Mouse (Mus musculus) monocyte, adult 2 months (primary cell): ENCODE measurements around the gene Gm45521.

ENCODE experiments used
- DNase-seq, 2 experiments: peaks; one replicate each; pipeline ENCODE4 v3.0.0; 2022; ENCODE audit warnings: low spot score in 2 of 2, low read depth in 1 of 2

Gm45521 gene

GRCm38 (mm10) chr14:7952610-7953254, 4.4 kb upstream of the Gm45521 start:
- DNase-seq: no peak

GRCm38 (mm10) chr14:7954071-7954471, 3.0 kb upstream of the Gm45521 start:
- DNase-seq: no peak

GRCm38 (mm10) chr14:7956427-7956826, 661 bp upstream of the Gm45521 start:
- DNase-seq: no peak

- no peak for DNase-seq
Observed at GRCm38 (mm10) chr14:7960616-7961015, 3.5 kb downstream of the Gm45521 start.

GRCm38 (mm10) chr14:7961714-7962113, 4.6 kb downstream of the Gm45521 start:
- no peak for DNase-seq

DNA sequence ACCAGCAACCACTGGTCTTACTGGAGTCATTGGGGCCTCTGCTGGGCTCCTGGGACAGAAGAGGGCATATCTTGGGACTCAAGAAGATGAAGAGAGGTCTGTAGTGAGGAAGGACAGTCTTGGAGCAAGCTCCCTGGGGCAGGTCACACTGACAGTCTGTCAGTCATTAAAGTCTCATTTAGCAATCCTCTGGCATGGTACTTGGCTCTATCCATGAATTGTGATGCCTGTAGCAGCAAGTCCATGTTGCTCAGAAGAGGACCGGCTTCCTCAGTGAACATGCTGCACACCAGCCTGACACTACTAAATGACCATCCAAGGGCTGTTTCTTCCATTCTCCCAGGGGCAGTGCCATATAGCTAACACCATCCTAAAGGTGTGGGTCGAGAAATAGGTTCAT, 5.5 kb downstream of the Gm45521 start:
- no peak for DNase-seq

DNA sequence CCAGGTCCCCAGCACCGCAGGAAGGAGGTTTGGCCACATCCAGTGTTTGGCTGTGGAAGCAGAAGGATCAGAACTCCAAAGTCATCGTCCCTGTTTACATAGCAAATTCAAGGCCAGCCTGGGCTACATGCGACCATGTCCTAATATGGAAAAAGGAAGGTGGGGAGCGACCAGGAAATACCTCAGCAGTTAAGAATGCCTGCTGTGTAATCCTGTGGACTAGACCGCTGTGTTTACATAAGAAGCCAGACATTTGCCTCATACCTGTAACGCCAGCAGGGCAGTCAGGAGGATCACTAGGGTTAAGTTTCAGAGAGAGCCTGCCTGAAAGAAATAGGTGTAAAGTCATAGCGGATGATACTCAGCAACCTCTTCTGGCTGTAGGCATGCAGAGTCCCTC, 6.1 kb downstream of the Gm45521 start:
- DNase-seq: no peak

GRCm38 (mm10) chr14:7964219-7964889, 7.3 kb downstream of the Gm45521 start:
- peak in 1 of 2 experiments; percentile 24 for DNase-seq

GRCm38 (mm10) chr14:7971889-7972493, 14.9 kb downstream of the Gm45521 start:
- no peak for DNase-seq

DNA sequence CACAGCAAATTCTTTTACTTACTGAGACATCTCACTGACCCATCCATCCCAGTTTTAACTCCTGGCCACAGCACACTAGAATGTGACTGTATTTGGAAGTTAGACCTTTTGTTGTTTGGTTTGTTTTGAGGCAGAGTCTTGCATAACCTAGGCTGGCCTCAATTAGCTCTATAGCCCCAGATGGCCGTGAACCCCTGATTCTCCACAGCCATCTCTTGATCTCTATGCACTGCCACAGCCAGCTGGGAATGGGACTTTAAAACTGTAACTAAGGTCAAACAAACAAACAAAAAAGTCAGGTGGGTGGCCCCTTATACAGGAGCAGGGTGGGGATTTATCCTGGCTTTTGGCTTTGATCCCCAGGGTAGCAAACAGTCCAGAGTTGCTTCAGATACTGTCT, 17.6 kb downstream of the Gm45521 start:
- no peak for DNase-seq

GRCm38 (mm10) chr14:7975177-7975576, 18.1 kb downstream of the Gm45521 start:
- no peak for DNase-seq

DNA sequence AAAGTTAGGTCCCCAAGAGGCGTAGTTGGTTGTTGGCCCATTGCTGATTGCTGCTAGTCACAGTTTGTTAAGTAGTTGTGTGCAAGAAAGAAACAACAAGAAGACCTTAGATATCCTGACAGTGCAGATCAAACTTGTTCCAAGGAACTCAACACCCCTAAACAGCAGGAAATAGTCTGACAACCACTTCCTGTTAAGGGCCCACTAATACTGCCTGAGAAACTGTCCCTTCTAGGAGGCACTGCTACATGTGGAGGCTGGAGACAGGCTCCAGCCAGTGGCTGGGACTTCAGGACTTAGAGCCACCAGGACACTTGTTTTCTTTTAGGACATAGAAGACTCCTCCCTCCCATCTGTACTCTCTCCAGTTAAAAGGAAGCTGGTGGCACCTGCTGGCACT, 20.4 kb downstream of the Gm45521 start:
- DNase-seq: no peak

- no peak for DNase-seq
Observed at GRCm38 (mm10) chr14:7978183-7978582, 21.1 kb downstream of the Gm45521 start.

DNA sequence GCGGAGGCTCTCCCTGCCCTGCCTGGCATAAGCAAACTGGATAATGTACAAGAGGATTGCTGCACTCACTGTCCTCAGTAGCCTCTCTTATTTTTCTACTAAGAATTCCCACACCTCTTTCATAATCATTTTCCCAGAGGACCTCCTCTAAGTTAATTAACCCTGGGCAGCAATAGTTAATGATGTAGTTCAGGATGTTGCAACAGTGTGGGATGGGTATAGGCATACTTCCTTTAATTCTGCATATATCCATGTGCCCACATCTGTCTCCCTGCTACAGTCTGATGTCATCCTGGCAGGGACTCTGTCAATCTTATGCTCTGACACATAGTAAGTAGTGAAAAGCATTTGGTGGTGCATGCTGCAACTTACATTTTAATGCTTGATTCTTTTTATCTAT, 24.1 kb downstream of the Gm45521 start:
- DNase-seq: no peak

GRCm38 (mm10) chr14:7986913-7987312, 29.8 kb downstream of the Gm45521 start:
- peak in 1 of 2 experiments; percentile 21 for DNase-seq

DNA sequence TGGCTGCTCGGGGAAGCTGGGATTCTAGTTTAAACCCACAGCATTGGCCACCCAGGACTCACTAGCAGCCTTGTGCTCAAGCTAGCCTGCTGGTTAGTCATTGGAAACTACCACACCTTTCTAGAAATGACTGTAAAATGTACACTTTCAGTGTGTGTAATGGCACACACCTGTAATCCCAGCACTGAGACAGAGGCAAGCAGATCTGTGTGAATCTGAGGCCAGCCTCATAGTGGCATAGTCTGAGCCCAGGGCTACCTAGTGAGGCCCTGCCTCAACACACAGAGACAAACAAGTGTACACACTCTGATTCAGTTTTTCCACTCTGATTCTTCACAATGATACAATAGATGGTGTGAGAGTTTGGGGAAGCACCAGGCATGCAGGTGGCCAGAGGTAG, 32.3 kb downstream of the Gm45521 start:
- DNase-seq: no peak

- DNase-seq: no peak
Observed at GRCm38 (mm10) chr14:7989961-7990360, 32.9 kb downstream of the Gm45521 start.

GRCm38 (mm10) chr14:7991108-7991776, 34.2 kb downstream of the Gm45521 start:
- DNase-seq: no peak

DNA sequence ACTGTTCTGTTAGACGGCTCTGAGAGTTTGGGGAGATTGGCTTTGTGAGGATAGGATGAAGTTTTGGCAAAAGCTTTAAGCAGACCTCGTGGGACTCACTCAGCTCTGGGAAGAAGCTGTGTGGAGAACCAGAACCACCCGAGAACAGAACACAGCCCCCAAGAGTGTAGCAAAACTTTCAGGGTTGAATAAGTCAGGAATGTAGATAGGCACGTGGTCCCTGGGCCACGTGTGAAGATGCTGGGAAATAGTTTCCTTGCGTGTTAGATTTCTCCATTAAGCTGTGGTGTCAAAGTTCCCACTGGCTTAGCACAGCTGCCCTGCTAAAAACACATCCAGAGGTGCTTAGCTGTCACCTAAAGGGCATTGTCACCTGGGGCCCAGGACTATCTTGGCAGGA, 35.1 kb downstream of the Gm45521 start:
- no peak for DNase-seq

GRCm38 (mm10) chr14:7994271-7994767, 37.2 kb downstream of the Gm45521 start, which contains the start of gene Dnase1l3:
Gene Dnase1l3 (minus strand): TSS chr14:7994573.
- no peak for DNase-seq

DNA sequence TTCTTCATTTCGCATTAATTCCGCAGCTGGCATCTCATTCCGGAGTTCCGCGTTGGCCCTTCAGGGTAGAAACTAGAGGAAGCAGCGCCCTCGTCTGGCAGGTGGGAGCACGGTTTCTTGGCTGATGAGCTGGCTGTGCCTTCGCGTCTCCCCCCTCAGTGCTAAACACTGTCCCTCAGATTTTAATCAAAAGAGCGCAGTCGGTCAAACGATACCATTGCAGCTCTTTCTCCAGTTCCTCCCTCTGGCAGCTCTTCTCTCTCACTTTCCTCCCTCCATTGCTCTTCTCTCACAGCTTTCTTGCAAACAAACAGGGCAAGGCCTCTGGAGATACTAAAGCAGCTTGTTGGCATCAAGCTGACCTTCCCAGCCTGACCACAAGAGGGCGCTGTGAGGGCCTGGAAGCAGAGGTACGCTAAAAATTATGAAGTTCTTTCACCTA, 40.2 kb downstream of the Gm45521 start:
- peak; percentile 64 to 86 for DNase-seq

GRCm38 (mm10) chr14:7999030-7999429, 41.9 kb downstream of the Gm45521 start:
- DNase-seq: no peak
